ENCODE assay signal across 9 mouse cellular contexts in genomic region chr19:56908472-56909270, GRCm38 (mm10). TPM values are rescaled to one million over a fixed set of nuclear protein-coding genes. Genes with fewer than 3 reads are reported as not detected.
DNase-seq lines count a peak whose midpoint lies in the region; ATAC-seq and TF ChIP-seq lines count a peak whose summit lies in the region.
"Had no signal": no experiment of that assay in that cellular context is flagged by ENCODE, and none has a peak within 500 bp of the region (broad histone marks: within the 10 kb centered on the region; RNA-seq: fewer than 3 reads in every experiment).

No protein-coding gene starts in this region.

- 81% methylated on average over 17 of the region's 17 CpGs for WGBS in forebrain, embryonic 10.5 days
- 78% methylated on average over 17 of the region's 17 CpGs for WGBS in forebrain, embryonic 15.5 days
- WGBS in liver, adult 2 months: 66% methylated on average over 17 of the region's 17 CpGs

- H3K9me3 ChIP-seq in forebrain, embryonic 10.5 days: no peaks in the 10 kb centered on the region
- H3K9me3 ChIP-seq in forebrain, embryonic 15.5 days: no peaks in the 10 kb centered on the region
- no peaks in the 10 kb centered on the region for H3K9me3 ChIP-seq in E14TG2a.4 (ENCODE audit: low read length)

- no peak overlapping the region for H3K4me3 ChIP-seq in forebrain, embryonic 10.5 days
- no peak overlapping the region for H3K4me3 ChIP-seq in forebrain, embryonic 15.5 days
- no peak overlapping the region for H3K4me3 ChIP-seq in E14TG2a.4 (replicated peaks; ENCODE audit: low read length)
- no peak overlapping the region for H3K4me3 ChIP-seq in liver, adult 2 months (ENCODE audit: insufficient read depth, low read depth, low read length)

- TF ChIP-seq CTCF in E14TG2a.4 (conservative IDR thresholded peaks at IDR 0.05; ENCODE audit: low read length): peak; percentile 49
- peak; percentile 81 for TF ChIP-seq CTCF in liver, adult 2 months (IDR thresholded peaks at IDR 0.05; ENCODE audit: low read depth, low read length)

- peak; percentile 32 for DNase-seq in forebrain, embryonic 10.5 days (ENCODE audit: extremely low spot score, low spot score)
- peak; percentile 50 for DNase-seq in embryo, embryonic 9.5 days (ENCODE audit: extremely low spot score)
- peak; percentile 45 for DNase-seq in kidney, adult 11 months
- peak; percentile 29 for DNase-seq in liver, adult 2 months (ENCODE audit: extremely low read depth, low read depth, low spot score)
- DNase-seq in retina, embryonic 14.5 days (ENCODE audit: low spot score): peak; percentile 83
- DNase-seq in urinary bladder, postnatal 25 days (ENCODE audit: low spot score): no peak

- H3K36me3 ChIP-seq in forebrain, embryonic 10.5 days (replicated peaks): no peaks in the 10 kb centered on the region
- H3K36me3 ChIP-seq in forebrain, embryonic 15.5 days: no peaks in the 10 kb centered on the region
- H3K36me3 ChIP-seq in E14TG2a.4 (ENCODE audit: insufficient read depth, low read length): no peaks in the 10 kb centered on the region
- no peaks in the 10 kb centered on the region for H3K36me3 ChIP-seq in liver, adult 2 months (ENCODE audit: control insufficient read depth, insufficient read depth, low read length)

- H3K27me3 ChIP-seq in forebrain, embryonic 10.5 days (ENCODE audit: poor library complexity, severe bottlenecking): no peaks in the 10 kb centered on the region
- no peaks in the 10 kb centered on the region for H3K27me3 ChIP-seq in forebrain, embryonic 15.5 days
- H3K27me3 ChIP-seq in E14TG2a.4 (ENCODE audit: insufficient read depth, low read length): peaks cover 16% of the 10 kb centered on the region; the same call in 1 of the 2 replicates
- H3K27me3 ChIP-seq in liver, adult 2 months (ENCODE audit: control insufficient read depth, insufficient read depth, low read length): peaks cover 7% of the 10 kb centered on the region; the same call in 1 of the 2 replicates

- ATAC-seq in forebrain, embryonic 15.5 days (replicated peaks): no peak

- TF ChIP-seq POLR2A in liver, adult 2 months (IDR thresholded peaks at IDR 0.05; ENCODE audit: extremely low read depth, insufficient read depth, low read length): no peak

- peaks cover 24% of the 10 kb centered on the region for H3K4me1 ChIP-seq in forebrain, embryonic 10.5 days
- H3K4me1 ChIP-seq in forebrain, embryonic 15.5 days: no peaks in the 10 kb centered on the region
- H3K4me1 ChIP-seq in E14TG2a.4 (replicated peaks; ENCODE audit: low read depth, low read length): peaks cover 20% of the 10 kb centered on the region
- no peaks in the 10 kb centered on the region for H3K4me1 ChIP-seq in liver, adult 2 months (ENCODE audit: control insufficient read depth, insufficient read depth, low read length)

- no peaks in the 10 kb centered on the region for H3K79me2 ChIP-seq in liver, adult 2 months (ENCODE audit: control insufficient read depth, insufficient read depth, low read length)

- no peak overlapping the region for H3K27ac ChIP-seq in forebrain, embryonic 10.5 days
- H3K27ac ChIP-seq in forebrain, embryonic 15.5 days (replicated peaks): no peak overlapping the region
- no peak overlapping the region for H3K27ac ChIP-seq in liver, adult 2 months (replicated peaks; ENCODE audit: insufficient read depth, low read depth, low read length)

- H3K4me2 ChIP-seq in forebrain, embryonic 15.5 days (replicated peaks): no peak overlapping the region

- no peak overlapping the region for H3K9ac ChIP-seq in forebrain, embryonic 15.5 days (replicated peaks)
- no peak overlapping the region for H3K9ac ChIP-seq in liver, adult 2 months (ENCODE audit: low read depth, low read length)

RNA-seq across cellular contexts. Expression of gene Vwa2, which starts 34.6 kb away (rescaled TPM):
- polyA plus RNA-seq in forebrain, embryonic 10.5 days (2016; fragmentation: Nextera tagmentation; extraction: Ambion mirVana): 1.7 and 2.6 TPM in 2 replicates
- polyA plus RNA-seq in forebrain, embryonic 15.5 days (2015; fragmentation: Nextera tagmentation; extraction: Ambion mirVana): 0.28 and 0.32 TPM in 2 replicates
- total RNA-seq in liver, adult 2 months (2014; rRNA removed): not detected in 2 replicates
- polyA plus RNA-seq in liver, adult 2 months (2012; rRNA removed): not detected in 2 replicates
- total RNA-seq: layer of hippocampus, postnatal 25 days had no signal
